Mouse (Mus musculus): ENCODE results near the gene Gm9045. TPM values are rescaled to one million over a fixed set of nuclear protein-coding genes. Genes with fewer than 3 reads are reported as not detected.
"Not testable (repeated sequence)": the region's sequence is repeated elsewhere in the genome, so short reads cannot be mapped to it uniquely, and the experiment has no call there.

Gene Gm9045
- polyA plus RNA-seq (2015; fragmentation: Nextera tagmentation; extraction: Ambion mirVana): not detected in 2 replicates

GRCm38 (mm10) chr10:118337731-118338130 lies at the start of gene Gm9045:
TSS of gene Gm9045 (minus strand) at chr10:118337831.
- not testable (repeated sequence) for H3K4me3 ChIP-seq; H3K4me1 ChIP-seq; H3K9me3 ChIP-seq (replicated peaks); H3K27ac ChIP-seq; H3K9ac ChIP-seq; ATAC-seq; H3K36me3 ChIP-seq (ENCODE audit: poor library complexity, severe bottlenecking); H3K27me3 ChIP-seq; H3K4me2 ChIP-seq
- WGBS: no CpG with 5 or more reads among the region's 14 CpGs

GRCm38 (mm10) chr10:118370443-118370842 lies 32.8 kb upstream of the Gm9045 start:
- no peak overlapping the region for H3K4me3 ChIP-seq
- WGBS: 11% methylated on average over 10 of the region's 10 CpGs
- peak overlapping the region; percentile 41 for H3K4me2 ChIP-seq

GRCm38 (mm10) chr10:118369518-118369917 lies 31.9 kb upstream of the Gm9045 start:
- no peak overlapping the region for H3K27ac ChIP-seq
- H3K9me3 ChIP-seq (replicated peaks): no peaks in the 10 kb centered on the region
- H3K4me1 ChIP-seq: no peaks in the 10 kb centered on the region
- H3K27me3 ChIP-seq: no peaks in the 10 kb centered on the region
- ATAC-seq: no peak
- H3K9ac ChIP-seq: no peak overlapping the region
- 89% methylated on average over 9 of the region's 9 CpGs for WGBS
- no peaks in the 10 kb centered on the region for H3K36me3 ChIP-seq (ENCODE audit: poor library complexity, severe bottlenecking)
- H3K4me2 ChIP-seq: no peak overlapping the region
- H3K4me3 ChIP-seq: no peak overlapping the region

More at GRCm38 (mm10) chr10:118370443-118370842, 32.8 kb upstream of the Gm9045 start:
- H3K9me3 ChIP-seq (replicated peaks): no peaks in the 10 kb centered on the region
- H3K36me3 ChIP-seq (ENCODE audit: poor library complexity, severe bottlenecking): no peaks in the 10 kb centered on the region
- H3K27me3 ChIP-seq: no peaks in the 10 kb centered on the region
- no peak overlapping the region for H3K27ac ChIP-seq
- peak overlapping the region; percentile 41; the same call in 1 of the 2 replicates for H3K9ac ChIP-seq
- H3K4me1 ChIP-seq: no peaks in the 10 kb centered on the region
- ATAC-seq: peak; percentile 97

GRCm38 (mm10) chr10:118354005-118354404 lies 16.4 kb upstream of the Gm9045 start, which contains the start of gene Gm9049:
TSS of gene Gm9049 (minus strand) at chr10:118354105.
- not testable (repeated sequence) for H3K9ac ChIP-seq; H3K27me3 ChIP-seq; H3K36me3 ChIP-seq (ENCODE audit: poor library complexity, severe bottlenecking); H3K4me3 ChIP-seq; ATAC-seq; H3K4me1 ChIP-seq; H3K9me3 ChIP-seq (replicated peaks); H3K4me2 ChIP-seq; H3K27ac ChIP-seq
- WGBS: 100% methylated on average over 1 of the region's 11 CpGs

GRCm38 (mm10) chr10:118348579-118348978 lies 10.9 kb upstream of the Gm9045 start, which contains the start of gene Gm9048:
TSS of gene Gm9048 (minus strand) at chr10:118348679.
- not testable (repeated sequence) for H3K36me3 ChIP-seq (ENCODE audit: poor library complexity, severe bottlenecking); H3K4me2 ChIP-seq; ATAC-seq; H3K9ac ChIP-seq; H3K27me3 ChIP-seq; H3K4me1 ChIP-seq; H3K27ac ChIP-seq; H3K4me3 ChIP-seq; H3K9me3 ChIP-seq (replicated peaks)
- WGBS: 100% methylated on average over 1 of the region's 14 CpGs

- H3K4me1 ChIP-seq; H3K4me2 ChIP-seq; H3K9ac ChIP-seq; H3K4me3 ChIP-seq; H3K27me3 ChIP-seq; H3K27ac ChIP-seq; H3K36me3 ChIP-seq (ENCODE audit: poor library complexity, severe bottlenecking); H3K9me3 ChIP-seq (replicated peaks); ATAC-seq: not testable (repeated sequence)
- no CpG with 5 or more reads among the region's 14 CpGs for WGBS
Observed at GRCm38 (mm10) chr10:118343155-118343554, 5.5 kb upstream of the Gm9045 start, which contains the start of gene Gm9046. TSS of gene Gm9046 (minus strand) at chr10:118343255.

- not testable (repeated sequence) for H3K27ac ChIP-seq; H3K4me3 ChIP-seq; H3K9me3 ChIP-seq (replicated peaks); ATAC-seq; H3K27me3 ChIP-seq; H3K9ac ChIP-seq; H3K4me1 ChIP-seq; H3K4me2 ChIP-seq; H3K36me3 ChIP-seq (ENCODE audit: poor library complexity, severe bottlenecking)
- no CpG with 5 or more reads among the region's 14 CpGs for WGBS
Observed at GRCm38 (mm10) chr10:118332308-118332707, 5.3 kb downstream of the Gm9045 start, which contains the start of gene Gm9044. TSS of gene Gm9044 (minus strand) at chr10:118332408.

GRCm38 (mm10) chr10:118326869-118327268 lies 10.8 kb downstream of the Gm9045 start, which contains the start of gene Gm9040:
TSS of gene Gm9040 (minus strand) at chr10:118326969.
- not testable (repeated sequence) for H3K27me3 ChIP-seq; H3K4me1 ChIP-seq; H3K9ac ChIP-seq; H3K9me3 ChIP-seq (replicated peaks); H3K4me2 ChIP-seq; ATAC-seq; H3K27ac ChIP-seq; H3K36me3 ChIP-seq (ENCODE audit: poor library complexity, severe bottlenecking); H3K4me3 ChIP-seq
- no CpG with 5 or more reads among the region's 11 CpGs for WGBS

GRCm38 (mm10) chr10:118319024-118319423 lies 18.6 kb downstream of the Gm9045 start:
- Histone ChIP-seq H3K4me2 (no peak overlapping the region), H3K27ac (no peak overlapping the region), H3K4me3 (no peak overlapping the region), H3K27me3 (no peaks in the 10 kb centered on the region), H3K36me3 (ENCODE audit: poor library complexity, severe bottlenecking) (no peaks in the 10 kb centered on the region), H3K9ac (no peak overlapping the region), H3K4me1 (no peaks in the 10 kb centered on the region), H3K9me3 (replicated peaks) (no peaks in the 10 kb centered on the region)
- no peak for ATAC-seq
- WGBS: 88% methylated on average over 8 of the region's 8 CpGs

- not testable (repeated sequence) for H3K27me3 ChIP-seq; H3K9ac ChIP-seq; H3K27ac ChIP-seq; H3K4me2 ChIP-seq; H3K4me3 ChIP-seq; H3K9me3 ChIP-seq (replicated peaks); H3K4me1 ChIP-seq; H3K36me3 ChIP-seq (ENCODE audit: poor library complexity, severe bottlenecking)
- WGBS: 39% methylated on average over 2 of the region's 2 CpGs
- ATAC-seq: 0 out of 2 replicates have a peak, but pooled peaks have one; percentile 48
Observed at GRCm38 (mm10) chr10:118302133-118302532, 35.5 kb downstream of the Gm9045 start.

- 96% methylated on average over 6 of the region's 6 CpGs for WGBS
- Histone ChIP-seq H3K4me3 (no peak within 1 kb of the TSS), H3K36me3 (ENCODE audit: poor library complexity, severe bottlenecking) (no peaks in the 10 kb centered on the region), H3K4me2 (no peak within 1 kb of the TSS), H3K9ac (no peak within 1 kb of the TSS), H3K4me1 (no peaks in the 10 kb centered on the region), H3K27ac (no peak within 1 kb of the TSS), H3K27me3 (no peaks in the 10 kb centered on the region), H3K9me3 (replicated peaks) (no peaks in the 10 kb centered on the region)
- no peak for ATAC-seq
Observed at GRCm38 (mm10) chr10:118294938-118295337, 42.7 kb downstream of the Gm9045 start, which contains the start of gene Iltifb. TSS of gene Iltifb (minus strand) at chr10:118295038.

Data from forebrain, embryonic 13.5 days (tissue).